Mouse (Mus musculus) embryo, embryonic 11.5 days (tissue): ENCODE data around the gene Mdga1.

Source experiments
- DNase-seq: peaks from one replicate; pipeline ENCODE4 v3.0.0-alpha.2; 2012; ENCODE audit warnings: low read depth, low spot score

Mdga1 gene

GRCm38 (mm10) chr17:29970037-29970555 is at the start of gene Mdga1:
Mdga1 (minus strand) TSS chr17:29970087.
- no peak for DNase-seq

GRCm38 (mm10) chr17:30018927-30019610 is 49.2 kb upstream of the Mdga1 start:
- DNase-seq: no peak

GRCm38 (mm10) chr17:30014660-30015059 is 44.8 kb upstream of the Mdga1 start:
- no peak for DNase-seq

- no peak for DNase-seq
These were observed 38.5 kb upstream of the Mdga1 start for GRCm38 (mm10) chr17:30008392-30008791.

- DNase-seq: no peak
These were observed 38.0 kb upstream of the Mdga1 start for GRCm38 (mm10) chr17:30007883-30008282.

GRCm38 (mm10) chr17:30006877-30007276 is 37.0 kb upstream of the Mdga1 start:
- no peak for DNase-seq

GRCm38 (mm10) chr17:30005451-30005941 is 35.6 kb upstream of the Mdga1 start:
- no peak for DNase-seq

GRCm38 (mm10) chr17:30005103-30005443 is 35.2 kb upstream of the Mdga1 start:
- DNase-seq: no peak

GRCm38 (mm10) chr17:30004203-30005102 is 34.6 kb upstream of the Mdga1 start, which contains the start of gene Zfand3:
Zfand3 (plus strand) TSS chr17:30004733.
- peak; percentile 92 for DNase-seq

GRCm38 (mm10) chr17:29998566-29999295 is 28.8 kb upstream of the Mdga1 start:
- DNase-seq: no peak

GRCm38 (mm10) chr17:29997726-29998125 is 27.8 kb upstream of the Mdga1 start:
- no peak for DNase-seq

GRCm38 (mm10) chr17:29995986-29996385 is 26.1 kb upstream of the Mdga1 start:
- DNase-seq: no peak

GRCm38 (mm10) chr17:29994459-29994858 is 24.6 kb upstream of the Mdga1 start:
- DNase-seq: no peak

- no peak for DNase-seq
These were observed 24.1 kb upstream of the Mdga1 start for GRCm38 (mm10) chr17:29994011-29994410.

- DNase-seq: no peak
These were observed 23.6 kb upstream of the Mdga1 start for GRCm38 (mm10) chr17:29993488-29993887.

- DNase-seq: no peak
These were observed 21.0 kb upstream of the Mdga1 start for GRCm38 (mm10) chr17:29990845-29991244.

GRCm38 (mm10) chr17:29990136-29990535 is 20.2 kb upstream of the Mdga1 start:
- no peak for DNase-seq

GRCm38 (mm10) chr17:29989653-29990052 is 19.8 kb upstream of the Mdga1 start:
- no peak for DNase-seq

GRCm38 (mm10) chr17:29988141-29988540 is 18.3 kb upstream of the Mdga1 start:
- DNase-seq: no peak

- DNase-seq: no peak
These were observed 15.6 kb upstream of the Mdga1 start for GRCm38 (mm10) chr17:29985534-29985933.

GRCm38 (mm10) chr17:29984931-29985330 is 15.0 kb upstream of the Mdga1 start:
- DNase-seq: no peak

- no peak for DNase-seq
These were observed 13.3 kb upstream of the Mdga1 start for GRCm38 (mm10) chr17:29983190-29983589.
